Mouse (Mus musculus): Measurements from ENCODE around the gene Olfr96.

The Olfr96 gene

GRCm38 (mm10) chr17:37270058-37270701 is 50.2 kb downstream of the Olfr96 start, which contains the start of gene H2-M3:
TSS of gene H2-M3 (plus strand) at chr17:37270220.
- intact Hi-C loops (cut with DNase I), result no loop called here

GRCm38 (mm10) chr17:37270702-37271092 is 50.8 kb downstream of the Olfr96 start:
- intact Hi-C loops (cut with DNase I), result no loop called here

- intact Hi-C loops (cut with DNase I), result no loop called here
These were observed 55.8 kb downstream of the Olfr96 start for GRCm38 (mm10) chr17:37275626-37276248.
